Mouse (Mus musculus): ENCODE measurements around the gene Nf2.

The Nf2 gene

GRCm38 (mm10) chr11:4793006-4793405, 56.3 kb downstream of the Nf2 start:
- DNase-seq (ENCODE audit: low spot score), result no peak

- no peak for DNase-seq (ENCODE audit: low spot score)
Observed at GRCm38 (mm10) chr11:4791549-4791948, 57.8 kb downstream of the Nf2 start.

GRCm38 (mm10) chr11:4789691-4790090, 59.6 kb downstream of the Nf2 start:
- DNase-seq (ENCODE audit: low spot score), result no peak

- DNase-seq (ENCODE audit: low spot score), result no peak
Observed at GRCm38 (mm10) chr11:4784629-4785142, 64.7 kb downstream of the Nf2 start.

GRCm38 (mm10) chr11:4783116-4783515, 66.2 kb downstream of the Nf2 start:
- DNase-seq (ENCODE audit: low spot score), result no peak

- no peak for DNase-seq (ENCODE audit: low spot score)
Observed at GRCm38 (mm10) chr11:4780927-4781326, 68.4 kb downstream of the Nf2 start.

- no peak for DNase-seq (ENCODE audit: low spot score)
Observed at GRCm38 (mm10) chr11:4772925-4773324, 76.4 kb downstream of the Nf2 start.

- no peak for DNase-seq (ENCODE audit: low spot score)
Observed at GRCm38 (mm10) chr11:4771756-4772155, 77.6 kb downstream of the Nf2 start.

- no peak for DNase-seq (ENCODE audit: low spot score)
Observed at GRCm38 (mm10) chr11:4769881-4770280, 79.5 kb downstream of the Nf2 start.

- no peak for DNase-seq (ENCODE audit: low spot score)
Observed at GRCm38 (mm10) chr11:4769293-4769692, 80.0 kb downstream of the Nf2 start.

- DNase-seq (ENCODE audit: low spot score), result no peak
Observed at GRCm38 (mm10) chr11:4768399-4768798, 80.9 kb downstream of the Nf2 start.

- DNase-seq (ENCODE audit: low spot score), result no peak
Observed at GRCm38 (mm10) chr11:4764476-4764875, 84.9 kb downstream of the Nf2 start.

- no peak for DNase-seq (ENCODE audit: low spot score)
Observed at GRCm38 (mm10) chr11:4763631-4764030, 85.7 kb downstream of the Nf2 start.

- DNase-seq (ENCODE audit: low spot score), result no peak
Observed at GRCm38 (mm10) chr11:4762511-4762910, 86.8 kb downstream of the Nf2 start.

- no peak for DNase-seq (ENCODE audit: low spot score)
Observed at GRCm38 (mm10) chr11:4761991-4762390, 87.3 kb downstream of the Nf2 start.

- no peak for DNase-seq (ENCODE audit: low spot score)
Observed at GRCm38 (mm10) chr11:4760438-4760837, 88.9 kb downstream of the Nf2 start.

GRCm38 (mm10) chr11:4757789-4758158, 91.6 kb downstream of the Nf2 start:
- no peak for DNase-seq (ENCODE audit: low spot score)

- DNase-seq (ENCODE audit: low spot score), result no peak
Observed at GRCm38 (mm10) chr11:4756984-4757788, 92.2 kb downstream of the Nf2 start.

- DNase-seq (ENCODE audit: low spot score), result no peak
Observed at GRCm38 (mm10) chr11:4756460-4756859, 92.9 kb downstream of the Nf2 start.

- no peak for DNase-seq (ENCODE audit: low spot score)
Observed at GRCm38 (mm10) chr11:4754867-4755266, 94.5 kb downstream of the Nf2 start.

- no peak for DNase-seq (ENCODE audit: low spot score)
Observed at GRCm38 (mm10) chr11:4754036-4754435, 95.3 kb downstream of the Nf2 start.

GRCm38 (mm10) chr11:4752836-4753235, 96.5 kb downstream of the Nf2 start:
- no peak for DNase-seq (ENCODE audit: low spot score)

- DNase-seq (ENCODE audit: low spot score), result peak; percentile 29
Observed at GRCm38 (mm10) chr11:4750263-4750662, 99.1 kb downstream of the Nf2 start.

- no peak for DNase-seq (ENCODE audit: low spot score)
Observed at GRCm38 (mm10) chr11:4747285-4747684, 102.1 kb downstream of the Nf2 start.

Data from urinary bladder, postnatal 10 days (tissue).